Mouse (Mus musculus) embryonic facial prominence, embryonic 15.5 days (tissue): Measurements from ENCODE around the gene Skor1. TPM values are rescaled to one million over a fixed set of nuclear protein-coding genes. Genes with fewer than 3 reads are reported as not detected.

Experiments
- ATAC-seq: fragments of 200-750 bp; cut with Nextera tagmentation; 2 replicates; pipeline ENCODE4 v1.8.0; 2017; ENCODE audit warnings: low read depth, moderate TSS enrichment; ENCODE audit not compliant: insufficient number of reproducible peaks, low FRiP score, low TSS enrichment
- H3K27ac ChIP-seq: fragments of 300-500 bp; sonication (generic); replicated peaks from 2 replicates; pipeline ENCODE4 v1.5.1; 2015; ENCODE audit warnings: mild to moderate bottlenecking, inconsistent platforms
- H3K27me3 ChIP-seq: fragments of 300-500 bp; sonication (generic); 2 replicates; pipeline ENCODE4 v1.6.1; 2015; ENCODE audit warnings: inconsistent platforms
- H3K36me3 ChIP-seq: fragments of 300-500 bp; sonication (generic); 2 replicates; pipeline ENCODE4 v1.6.1; 2015; ENCODE audit warnings: mild to moderate bottlenecking, inconsistent platforms
- H3K4me1 ChIP-seq: fragments of 300-500 bp; sonication (generic); 2 replicates; pipeline ENCODE4 v1.6.1; 2015; ENCODE audit warnings: inconsistent platforms
- H3K4me2 ChIP-seq: fragments of 300-500 bp; sonication (generic); replicated peaks from 2 replicates; pipeline ENCODE4 v1.6.1; 2015; ENCODE audit warnings: mild to moderate bottlenecking, inconsistent platforms
- H3K4me3 ChIP-seq: fragments of 300-500 bp; sonication (generic); replicated peaks from 2 replicates; pipeline ENCODE4 v1.5.1; 2015; ENCODE audit warnings: mild to moderate bottlenecking, inconsistent platforms
- H3K9ac ChIP-seq: fragments of 300-500 bp; sonication (generic); 2 replicates; pipeline ENCODE4 v1.6.1; 2015; ENCODE audit warnings: inconsistent platforms
- H3K9me3 ChIP-seq: fragments of 300-500 bp; sonication (generic); replicated peaks from 2 replicates; pipeline ENCODE4 v1.6.1; 2016; ENCODE audit warnings: inconsistent platforms
- WGBS: fragments of 180-500 bp; shearing (Covaris S2); methylation state at CpG from one replicate; pipeline ENCODE4 v1.1.7; 2015; 5-methylcytosine and 5-hydroxymethylcytosine counted together
- polyA plus RNA-seq: library from polyadenylated mRNA; unstranded; fragments of >200 nt; fragmentation: Nextera tagmentation; extraction: Ambion mirVana; gene quantifications from 2 replicates; pipeline ENCODE4 v1.2.1, GENCODE M21; 2015

Gene Skor1
- polyA plus RNA-seq, 1 experiment from 2014 or later, result not detected

DNA sequence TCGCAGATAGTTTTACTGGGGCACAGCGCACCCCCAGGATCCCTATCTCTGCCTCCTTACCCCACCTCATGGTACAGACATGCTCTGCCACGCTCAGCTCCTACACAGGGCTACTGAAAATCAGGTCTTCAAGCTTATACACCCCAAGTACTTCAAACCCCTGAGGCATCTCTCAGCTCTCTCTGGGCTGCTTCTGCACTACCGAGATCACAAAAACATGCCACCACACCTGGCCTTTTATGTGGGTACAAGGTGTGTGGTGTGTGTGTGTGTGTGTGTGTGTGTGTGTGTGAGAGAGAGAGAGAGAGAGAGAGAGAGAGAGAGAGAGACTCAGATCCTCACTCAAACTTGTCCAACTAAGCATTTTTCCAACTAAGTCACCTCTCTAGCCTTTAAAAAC, 59.6 kb downstream of the Skor1 start:
- Histone ChIP-seq H3K4me2 (no peak overlapping the region), H3K9me3 (no peaks in the 10 kb centered on the region), H3K36me3 (no peaks in the 10 kb centered on the region), H3K27ac (no peak overlapping the region), H3K27me3 (no peaks in the 10 kb centered on the region), H3K4me1 (peaks cover 22% of the 10 kb centered on the region), H3K4me3 (no peak overlapping the region), H3K9ac (no peak overlapping the region)
- 82% methylated on average over 4 of the region's 4 CpGs for WGBS
- ATAC-seq, result no peak

Other genes starting within 250 kb of the Skor1 start
- gene Pias1, start 161.0 kb downstream of the Skor1 start, polyA plus RNA-seq, result 54.4 and 61.9 TPM in 2 replicates
- gene Map2k5, start 228.9 kb upstream of the Skor1 start, polyA plus RNA-seq, result 31.7 and 33.3 TPM in 2 replicates